Mouse (Mus musculus) brain, embryonic 14.5 days (tissue): ENCODE results near the gene Ess2.

Source experiments
- CTCF ChIP-seq: fragments of 200-500 bp; IDR thresholded peaks from 2 replicates; pipeline ENCODE4 v1.5.1; 2012; ENCODE audit warnings: inconsistent platforms, mild to moderate bottlenecking, moderate library complexity, borderline replicate concordance; ENCODE audit not compliant: insufficient read depth, insufficient read length; ENCODE audit errors: extremely low read depth
- POLR2A ChIP-seq: fragments of 200-500 bp; IDR thresholded peaks from 2 replicates; pipeline ENCODE4 v1.6.1; 2012; ENCODE audit warnings: mild to moderate bottlenecking, inconsistent platforms, borderline replicate concordance; ENCODE audit not compliant: poor library complexity, insufficient read depth, insufficient read length, severe bottlenecking; ENCODE audit errors: extremely low read depth

GRCm38 (mm10) chr16:17949421-17949877, 38.3 kb upstream of the Ess2 start:
- TF ChIP-seq POLR2A: no peak
- no peak for TF ChIP-seq CTCF
